Comparison of ENCODE assay signal across 9 mouse cellular contexts in genomic region chr11:72487739-72488138, GRCm38 (mm10). TPM values are rescaled to one million over a fixed set of nuclear protein-coding genes. Genes with fewer than 3 reads are reported as not detected.
DNase-seq lines count a peak whose midpoint lies in the region; ATAC-seq lines count a peak whose summit lies in the region.
"Had no signal": no experiment of that assay in that cellular context is flagged by ENCODE, and none has a peak within 500 bp of the region (broad histone marks: within the 10 kb centered on the region; RNA-seq: fewer than 3 reads in every experiment).

No protein-coding gene starts in this region.

- DNase-seq in lung, postnatal 14 days: no peak
- no peak for DNase-seq in liver, embryonic 13.5 days
- DNase-seq in cerebellum, postnatal 14 days: no peak
- DNase-seq: cerebellum, adult 11-12 months; right cerebral cortex, postnatal 4 days had no signal

- peaks cover 13% of the 10 kb centered on the region for H3K27me3 ChIP-seq in lung, embryonic 16.5 days (ENCODE audit: control insufficient read depth, insufficient read depth, low read depth, low read length)
- no peaks in the 10 kb centered on the region; the same call in 1 of the 2 replicates for H3K27me3 ChIP-seq in forebrain, embryonic 15.5 days
- H3K27me3 ChIP-seq in liver, embryonic 13.5 days: peaks cover 25% of the 10 kb centered on the region
- peaks cover 12% of the 10 kb centered on the region for H3K27me3 ChIP-seq in stomach, embryonic 16.5 days (ENCODE audit: control insufficient read depth, insufficient read depth, low read length)
- H3K27me3 ChIP-seq in kidney, embryonic 14.5 days (ENCODE audit: control insufficient read depth, insufficient read depth, low read length): peaks cover 23% of the 10 kb centered on the region

- H3K4me1 ChIP-seq in lung, embryonic 16.5 days (replicated peaks; ENCODE audit: control insufficient read depth, insufficient read depth, low read length): peaks cover 40% of the 10 kb centered on the region
- peaks cover 39% of the 10 kb centered on the region for H3K4me1 ChIP-seq in forebrain, embryonic 15.5 days
- H3K4me1 ChIP-seq in liver, embryonic 13.5 days (replicated peaks): peaks cover 82% of the 10 kb centered on the region
- peaks cover 15% of the 10 kb centered on the region for H3K4me1 ChIP-seq in stomach, embryonic 16.5 days (ENCODE audit: control insufficient read depth, insufficient read depth, low read length)
- H3K4me1 ChIP-seq in kidney, embryonic 14.5 days (ENCODE audit: control insufficient read depth, insufficient read depth, low read length): peaks cover 12% of the 10 kb centered on the region

- peak overlapping the region; percentile 63 for H3K4me3 ChIP-seq in lung, embryonic 16.5 days (ENCODE audit: low read length)
- H3K4me3 ChIP-seq in forebrain, embryonic 15.5 days: peak overlapping the region; percentile 66
- peak overlapping the region; percentile 67 for H3K4me3 ChIP-seq in liver, embryonic 13.5 days (replicated peaks)
- H3K4me3 ChIP-seq in stomach, embryonic 16.5 days (replicated peaks; ENCODE audit: low read length): peak overlapping the region; percentile 58
- H3K4me3 ChIP-seq in kidney, embryonic 14.5 days (ENCODE audit: low read length): no peak overlapping the region; the same call in 1 of the 2 replicates

- H3K27ac ChIP-seq in lung, embryonic 16.5 days (ENCODE audit: low read length): peak overlapping the region; percentile 38
- H3K27ac ChIP-seq in forebrain, embryonic 15.5 days (replicated peaks): no peak overlapping the region
- no peak overlapping the region for H3K27ac ChIP-seq in liver, embryonic 13.5 days
- H3K27ac ChIP-seq in stomach, embryonic 16.5 days (ENCODE audit: low read length): no peak overlapping the region
- H3K27ac ChIP-seq in kidney, embryonic 14.5 days (ENCODE audit: low read depth, low read length): no peak overlapping the region

- peak overlapping the region; percentile 97 for H3K4me2 ChIP-seq in lung, embryonic 16.5 days (ENCODE audit: low read depth, low read length)
- peak overlapping the region; percentile 75 for H3K4me2 ChIP-seq in forebrain, embryonic 15.5 days (replicated peaks)
- peak overlapping the region; percentile 91 for H3K4me2 ChIP-seq in liver, embryonic 13.5 days
- H3K4me2 ChIP-seq in stomach, embryonic 16.5 days (ENCODE audit: low read depth, low read length): peak overlapping the region; percentile 96; the same call in 1 of the 2 replicates
- no peak overlapping the region for H3K4me2 ChIP-seq in kidney, embryonic 14.5 days (replicated peaks; ENCODE audit: low read depth, low read length)

- 0 out of 2 replicates have a peak overlapping the region, but pooled peaks have one; percentile 21 for H3K9ac ChIP-seq in lung, embryonic 16.5 days (ENCODE audit: low read length)
- H3K9ac ChIP-seq in forebrain, embryonic 15.5 days (replicated peaks): peak overlapping the region; percentile 71; the same call in 1 of the 2 replicates
- H3K9ac ChIP-seq in liver, embryonic 13.5 days: peak overlapping the region; percentile 40
- H3K9ac ChIP-seq in stomach, embryonic 16.5 days (ENCODE audit: low read length): no peak overlapping the region
- no peak overlapping the region for H3K9ac ChIP-seq in kidney, embryonic 14.5 days (ENCODE audit: low read depth, low read length)

- no peaks in the 10 kb centered on the region for H3K9me3 ChIP-seq in lung, embryonic 16.5 days (ENCODE audit: control insufficient read depth, low read length)
- H3K9me3 ChIP-seq in forebrain, embryonic 15.5 days: no peaks in the 10 kb centered on the region
- no peaks in the 10 kb centered on the region for H3K9me3 ChIP-seq in liver, embryonic 13.5 days (replicated peaks)
- no peaks in the 10 kb centered on the region for H3K9me3 ChIP-seq in stomach, embryonic 16.5 days (replicated peaks; ENCODE audit: control insufficient read depth, low read length)
- no peaks in the 10 kb centered on the region for H3K9me3 ChIP-seq in kidney, embryonic 14.5 days (ENCODE audit: control insufficient read depth, low read length)

- no peaks in the 10 kb centered on the region for H3K36me3 ChIP-seq in lung, embryonic 16.5 days (ENCODE audit: control insufficient read depth, insufficient read depth, low read length)
- H3K36me3 ChIP-seq in forebrain, embryonic 15.5 days: no peaks in the 10 kb centered on the region
- H3K36me3 ChIP-seq in liver, embryonic 13.5 days: no peaks in the 10 kb centered on the region
- H3K36me3 ChIP-seq in stomach, embryonic 16.5 days (ENCODE audit: control insufficient read depth, insufficient read depth, low read length): no peaks in the 10 kb centered on the region
- H3K36me3 ChIP-seq in kidney, embryonic 14.5 days (ENCODE audit: control insufficient read depth, insufficient read depth, low read length): no peaks in the 10 kb centered on the region

- no peak for ATAC-seq in lung, embryonic 16.5 days (ENCODE audit: low read depth)
- no peak for ATAC-seq in forebrain, embryonic 15.5 days (replicated peaks)
- ATAC-seq in liver, embryonic 13.5 days (ENCODE audit: low read depth): no peak
- ATAC-seq in stomach, embryonic 16.5 days (ENCODE audit: insufficient read depth, low FRiP score): no peak
- ATAC-seq in kidney, embryonic 14.5 days (ENCODE audit: low FRiP score, low TSS enrichment): no peak

- WGBS in lung, embryonic 16.5 days: 75% methylated on average over 2 of the region's 2 CpGs
- 87% methylated on average over 2 of the region's 2 CpGs for WGBS in forebrain, embryonic 15.5 days
- 40% methylated on average over 2 of the region's 2 CpGs for WGBS in liver, embryonic 13.5 days (ENCODE audit: insufficient replicate concordance)
- WGBS in stomach, embryonic 16.5 days: 94% methylated on average over 2 of the region's 2 CpGs
- 95% methylated on average over 2 of the region's 2 CpGs for WGBS in kidney, embryonic 14.5 days

RNA-seq across cellular contexts. Expression of gene Spns2, which starts 2.0 kb away (rescaled TPM):
- polyA plus RNA-seq in lung, embryonic 16.5 days (2015; fragmentation: Nextera tagmentation; extraction: Ambion mirVana): 3.1 and 3.2 TPM in 2 replicates
- 8.7 and 9.1 TPM in 2 replicates for polyA plus RNA-seq in forebrain, embryonic 15.5 days (2015; fragmentation: Nextera tagmentation; extraction: Ambion mirVana)
- 4.3 and 5.5 TPM in 2 replicates for polyA plus RNA-seq in liver, embryonic 13.5 days (2015; fragmentation: Nextera tagmentation; extraction: Ambion mirVana)
- 5.7 and 7.3 TPM in 2 replicates for polyA plus RNA-seq in stomach, embryonic 16.5 days (2015; fragmentation: Nextera tagmentation; extraction: Ambion mirVana)
- polyA plus RNA-seq in kidney, embryonic 14.5 days (2014; fragmentation: Nextera tagmentation; extraction: Ambion mirVana): 2.0 and 2.4 TPM in 2 replicates

RNA-seq across cellular contexts. Expression of gene Mybbp1a, which starts 46.6 kb away (rescaled TPM):
- polyA plus RNA-seq in lung, embryonic 16.5 days (2015; fragmentation: Nextera tagmentation; extraction: Ambion mirVana): 106 and 126 TPM in 2 replicates
- 90.0 and 97.2 TPM in 2 replicates for polyA plus RNA-seq in forebrain, embryonic 15.5 days (2015; fragmentation: Nextera tagmentation; extraction: Ambion mirVana)
- polyA plus RNA-seq in liver, embryonic 13.5 days (2015; fragmentation: Nextera tagmentation; extraction: Ambion mirVana): 129 and 138 TPM in 2 replicates
- polyA plus RNA-seq in stomach, embryonic 16.5 days (2015; fragmentation: Nextera tagmentation; extraction: Ambion mirVana): 117 and 133 TPM in 2 replicates
- polyA plus RNA-seq in kidney, embryonic 14.5 days (2014; fragmentation: Nextera tagmentation; extraction: Ambion mirVana): 129 and 173 TPM in 2 replicates

RNA-seq across cellular contexts. Expression of gene Ggt6, which starts 52.4 kb away (rescaled TPM):
- 0.19 TPM in 1 of 2 replicates, not detected in the other for polyA plus RNA-seq in lung, embryonic 16.5 days (2015; fragmentation: Nextera tagmentation; extraction: Ambion mirVana)
- not detected in 2 replicates for polyA plus RNA-seq in forebrain, embryonic 15.5 days (2015; fragmentation: Nextera tagmentation; extraction: Ambion mirVana)
- polyA plus RNA-seq in liver, embryonic 13.5 days (2015; fragmentation: Nextera tagmentation; extraction: Ambion mirVana): not detected in 2 replicates
- 8.1 and 8.9 TPM in 2 replicates for polyA plus RNA-seq in stomach, embryonic 16.5 days (2015; fragmentation: Nextera tagmentation; extraction: Ambion mirVana)
- 0.31 and 0.76 TPM in 2 replicates for polyA plus RNA-seq in kidney, embryonic 14.5 days (2014; fragmentation: Nextera tagmentation; extraction: Ambion mirVana)

Comparison
In these comparisons a context has a peak if more than half of its experiments do, and no peak if none do; other contexts are left out.
1. H3K9ac ChIP-seq: peak in lung, embryonic 16.5 days (single experiment), forebrain, embryonic 15.5 days (single experiment) and liver, embryonic 13.5 days (single experiment); none in stomach, embryonic 16.5 days (single experiment) and kidney, embryonic 14.5 days (single experiment).